Mouse (Mus musculus): Measurements from ENCODE around the gene Podn. TPM values are rescaled to one million over a fixed set of nuclear protein-coding genes. Genes with fewer than 3 reads are reported as not detected.
A peak's percentile ranks its signal among the peaks of the same experiment; 100 is the strongest.

The Podn gene
- polyA plus RNA-seq, 1 experiment: 150 TPM

DNA sequence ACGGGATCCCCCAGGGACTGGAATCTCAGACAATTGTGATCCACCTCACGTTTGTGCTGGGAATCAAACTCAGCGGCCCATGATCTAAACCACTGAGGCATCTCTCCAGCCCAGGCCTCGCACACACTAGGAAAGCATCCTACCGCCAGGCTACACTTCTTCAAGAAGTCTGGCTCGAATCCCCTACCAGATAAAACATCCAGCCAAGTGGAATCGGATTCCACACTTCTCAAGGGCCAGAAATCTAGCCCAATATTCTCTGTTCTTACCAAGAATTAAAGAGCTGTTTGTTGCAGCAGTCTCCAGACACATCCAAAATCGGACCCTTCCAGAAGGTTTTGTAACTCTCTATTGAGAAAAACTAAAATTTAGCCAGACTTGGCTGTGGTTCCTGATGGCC lies 59.2 kb downstream of the Podn start:
- TF ChIP-seq POLR2A (IDR thresholded peaks at IDR 0.05; ENCODE audit: low read depth, low read length) (no peak), CTCF (IDR thresholded peaks at IDR 0.05; ENCODE audit: extremely low read depth, insufficient read length, insufficient replicate concordance, low read depth, low read length) (no peak)
- 88% methylated on average over 8 of the region's 8 CpGs for WGBS
- Histone ChIP-seq H3K4me1 (ENCODE audit: control insufficient read depth, insufficient read depth, insufficient read length, low read length) (no peaks in the 10 kb centered on the region), H3K27me3 (ENCODE audit: control insufficient read depth, insufficient read depth, low read length) (no peaks in the 10 kb centered on the region), H3K27ac (ENCODE audit: insufficient read depth, low read depth, low read length) (no peak overlapping the region), H3K36me3 (ENCODE audit: control insufficient read depth, insufficient read depth, low read length) (peaks cover 11% of the 10 kb centered on the region), H3K4me3 (ENCODE audit: low read depth, low read length) (no peak overlapping the region)

DNA sequence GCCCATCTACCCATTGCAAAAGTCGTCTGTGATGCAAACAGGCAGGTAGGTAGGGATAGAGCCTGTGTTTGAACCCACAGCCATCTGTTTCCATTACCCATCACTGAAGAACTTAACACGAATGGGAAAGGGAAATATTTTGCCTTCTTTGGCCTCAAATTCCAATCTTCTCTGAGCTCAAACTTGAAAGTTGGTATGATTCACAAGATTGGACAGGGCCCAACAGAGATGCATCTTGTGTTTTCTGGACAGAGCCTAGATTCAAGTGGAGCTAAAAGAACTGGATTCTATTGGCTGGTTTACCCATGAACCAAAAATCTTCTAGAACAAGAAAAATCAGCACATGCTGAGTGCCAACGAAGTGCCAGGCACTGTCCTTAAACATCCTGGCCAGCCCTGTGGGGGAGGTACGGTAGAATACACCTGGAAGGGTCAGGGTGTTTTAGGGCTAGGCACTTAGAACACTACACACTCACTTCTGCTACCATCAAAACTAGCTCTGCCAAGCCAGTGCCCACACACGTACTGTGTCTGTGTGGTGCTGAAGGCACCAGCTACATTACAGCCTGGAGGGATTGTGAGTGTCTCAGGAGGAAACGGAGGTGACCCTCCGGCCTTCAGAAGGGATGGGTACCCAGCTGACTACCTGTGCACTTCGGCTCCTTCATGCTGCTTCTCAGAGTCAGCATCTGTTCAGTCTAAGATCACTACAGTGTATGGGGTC lies 63.0 kb downstream of the Podn start:
- TF ChIP-seq CTCF (IDR thresholded peaks at IDR 0.05; ENCODE audit: extremely low read depth, insufficient read length, insufficient replicate concordance, low read depth, low read length) (no peak), POLR2A (IDR thresholded peaks at IDR 0.05; ENCODE audit: low read depth, low read length) (no peak)
- Histone ChIP-seq H3K4me1 (ENCODE audit: control insufficient read depth, insufficient read depth, insufficient read length, low read length) (peaks cover 8% of the 10 kb centered on the region), H3K36me3 (ENCODE audit: control insufficient read depth, insufficient read depth, low read length) (no peaks in the 10 kb centered on the region; the same call in 1 of the 2 replicates), H3K27me3 (ENCODE audit: control insufficient read depth, insufficient read depth, low read length) (no peaks in the 10 kb centered on the region; the same call in 1 of the 2 replicates), H3K27ac (ENCODE audit: insufficient read depth, low read depth, low read length) (0 out of 2 replicates have a peak overlapping the region, but pooled peaks have one; percentile 15), H3K4me3 (ENCODE audit: low read depth, low read length) (no peak overlapping the region)
- WGBS: 86% methylated on average over 8 of the region's 8 CpGs

DNA sequence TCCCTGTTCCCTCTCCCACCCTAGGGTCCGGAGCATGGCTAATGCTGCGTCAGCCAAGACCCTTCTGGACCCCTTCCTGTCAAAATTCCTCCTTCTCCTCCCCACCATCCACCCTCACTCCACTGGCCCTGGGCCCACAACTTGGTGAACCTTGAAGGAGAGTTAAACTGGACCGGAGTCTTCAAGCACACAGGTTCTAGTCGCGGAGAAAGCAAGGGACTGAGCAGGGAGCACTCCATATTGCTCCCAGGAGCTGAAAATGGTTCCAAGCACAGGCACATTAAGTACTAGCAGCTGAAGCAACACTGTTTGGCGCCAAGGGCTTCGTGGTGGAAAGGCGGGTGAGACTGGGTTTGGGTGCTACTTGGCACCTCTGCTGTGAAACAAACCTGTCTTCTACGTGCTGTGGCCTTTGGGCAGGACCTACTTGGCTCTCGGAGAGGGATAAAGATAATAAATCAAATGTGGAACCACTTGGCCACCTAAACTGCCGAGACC lies 63.8 kb downstream of the Podn start:
- Histone ChIP-seq H3K36me3 (ENCODE audit: control insufficient read depth, insufficient read depth, low read length) (no peaks in the 10 kb centered on the region; the same call in 1 of the 2 replicates), H3K27me3 (ENCODE audit: control insufficient read depth, insufficient read depth, low read length) (no peaks in the 10 kb centered on the region; the same call in 1 of the 2 replicates), H3K4me1 (ENCODE audit: control insufficient read depth, insufficient read depth, insufficient read length, low read length) (peaks cover 16% of the 10 kb centered on the region), H3K27ac (ENCODE audit: insufficient read depth, low read depth, low read length) (peak overlapping the region; percentile 15), H3K4me3 (ENCODE audit: low read depth, low read length) (peak overlapping the region; percentile 75)
- TF ChIP-seq POLR2A (IDR thresholded peaks at IDR 0.05; ENCODE audit: low read depth, low read length) (no peak), CTCF (IDR thresholded peaks at IDR 0.05; ENCODE audit: extremely low read depth, insufficient read length, insufficient replicate concordance, low read depth, low read length) (no peak)
- WGBS: 64% methylated on average over 11 of the region's 11 CpGs

DNA sequence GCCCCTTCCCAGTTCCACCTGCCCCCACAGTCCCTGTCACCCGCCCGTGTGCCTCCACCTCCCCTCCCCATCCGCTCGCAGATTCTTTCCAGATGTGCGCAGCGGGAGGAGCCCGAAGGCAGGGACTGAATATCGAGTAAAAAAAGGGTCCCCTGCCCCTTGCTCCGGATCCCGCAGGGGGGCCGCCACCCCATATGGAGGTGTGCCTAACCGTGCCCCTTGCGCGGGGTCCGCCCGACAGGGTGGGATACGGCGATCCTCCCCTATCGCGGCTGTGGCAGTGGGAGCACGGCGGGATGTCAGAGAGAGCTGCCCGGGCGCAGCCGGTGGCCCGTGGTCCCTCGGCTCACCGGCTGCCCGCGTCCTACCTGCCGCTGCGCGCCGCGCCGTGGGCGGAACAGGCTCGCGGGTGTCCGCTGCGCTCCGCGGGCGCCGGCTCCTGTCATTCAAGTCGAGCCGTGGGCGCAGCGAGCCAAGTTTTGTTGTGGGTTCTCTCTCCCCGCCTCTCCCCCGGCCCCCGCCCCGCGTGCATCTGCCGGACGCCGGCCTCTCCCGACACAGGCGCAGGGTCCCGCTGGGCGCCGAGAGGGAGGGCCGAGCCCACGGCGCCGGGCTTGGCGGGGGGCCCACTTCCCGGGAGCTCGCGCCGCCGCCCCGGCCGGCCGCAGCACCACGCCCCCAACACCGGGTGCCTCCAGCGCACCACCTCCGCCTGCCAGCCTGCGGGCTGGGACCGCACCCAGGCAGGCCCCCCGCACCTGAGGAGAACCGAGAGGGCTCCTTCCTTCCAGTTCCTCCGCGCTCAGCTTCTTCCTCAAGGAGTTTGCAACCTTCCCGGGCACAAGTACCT lies 64.5 kb downstream of the Podn start:
- no peaks in the 10 kb centered on the region; the same call in 1 of the 2 replicates for H3K27me3 ChIP-seq (ENCODE audit: control insufficient read depth, insufficient read depth, low read length)
- peaks cover 23% of the 10 kb centered on the region for H3K4me1 ChIP-seq (ENCODE audit: control insufficient read depth, insufficient read depth, insufficient read length, low read length)
- peak overlapping the region; percentile 75 for H3K4me3 ChIP-seq (ENCODE audit: low read depth, low read length)
- H3K27ac ChIP-seq (ENCODE audit: insufficient read depth, low read depth, low read length): peak overlapping the region; percentile 25
- TF ChIP-seq POLR2A (IDR thresholded peaks at IDR 0.05; ENCODE audit: low read depth, low read length) (peak; percentile 9; the same call in 1 of the 2 replicates), CTCF (IDR thresholded peaks at IDR 0.05; ENCODE audit: extremely low read depth, insufficient read length, insufficient replicate concordance, low read depth, low read length) (no peak)
- H3K36me3 ChIP-seq (ENCODE audit: control insufficient read depth, insufficient read depth, low read length): no peaks in the 10 kb centered on the region
- under 1% methylated on average over 75 of the region's 86 CpGs for WGBS

DNA sequence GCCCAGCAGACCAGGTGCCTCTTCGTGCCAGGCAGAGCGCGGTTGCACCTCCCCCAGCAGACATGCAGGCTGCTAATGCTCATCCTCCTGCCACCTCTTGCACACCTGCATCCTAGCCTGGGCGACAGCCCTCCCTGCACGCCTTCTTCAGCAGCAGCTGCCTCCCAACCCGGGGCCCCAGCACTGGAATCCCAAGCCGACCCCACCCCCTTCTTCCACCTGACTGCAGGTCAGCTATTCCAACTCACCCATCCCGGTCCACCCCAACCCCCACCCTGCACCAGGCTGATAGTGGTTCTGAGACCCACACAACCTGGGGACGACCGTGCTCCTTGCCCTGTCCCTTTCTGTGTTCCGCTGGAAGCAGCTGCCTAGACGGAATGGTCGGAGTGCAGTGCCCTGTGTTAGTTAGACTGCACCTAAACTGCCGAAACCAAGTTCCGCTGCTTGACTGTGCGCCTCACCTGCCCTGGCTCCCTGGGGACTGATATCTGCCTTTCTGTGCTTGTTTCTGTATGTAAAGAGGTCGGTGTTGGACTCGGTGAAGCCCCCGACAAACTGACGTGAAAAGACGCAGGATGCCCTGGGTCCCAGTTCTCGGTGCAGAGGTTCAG lies 65.2 kb downstream of the Podn start:
- Histone ChIP-seq H3K27me3 (ENCODE audit: control insufficient read depth, insufficient read depth, low read length) (no peaks in the 10 kb centered on the region; the same call in 1 of the 2 replicates), H3K4me1 (ENCODE audit: control insufficient read depth, insufficient read depth, insufficient read length, low read length) (peaks cover 27% of the 10 kb centered on the region), H3K36me3 (ENCODE audit: control insufficient read depth, insufficient read depth, low read length) (no peaks in the 10 kb centered on the region), H3K27ac (ENCODE audit: insufficient read depth, low read depth, low read length) (peak overlapping the region; percentile 25; the same call in 1 of the 2 replicates), H3K4me3 (ENCODE audit: low read depth, low read length) (peak overlapping the region; percentile 75)
- WGBS: 13% methylated on average over 22 of the region's 22 CpGs
- TF ChIP-seq CTCF (IDR thresholded peaks at IDR 0.05; ENCODE audit: extremely low read depth, insufficient read length, insufficient replicate concordance, low read depth, low read length) (no peak), POLR2A (IDR thresholded peaks at IDR 0.05; ENCODE audit: low read depth, low read length) (no peak)

DNA sequence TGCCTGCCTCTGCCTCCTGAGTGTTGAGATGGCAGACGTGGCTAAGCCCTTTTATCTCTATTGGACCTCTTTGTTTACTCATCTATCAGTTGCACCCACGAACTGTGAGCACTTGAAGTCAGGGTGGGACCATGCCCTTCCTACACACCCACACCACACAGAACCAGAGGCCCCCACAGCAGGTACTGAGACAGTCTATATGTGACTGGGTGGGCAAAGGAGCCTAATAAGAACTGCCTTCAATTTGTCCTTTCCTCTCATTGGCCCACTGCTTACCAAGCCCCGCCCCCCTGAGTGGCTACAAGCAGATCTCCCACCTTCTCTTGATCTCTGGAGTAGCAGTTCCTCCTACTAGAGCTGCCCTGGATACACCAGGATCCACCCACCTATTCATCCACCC lies 70.1 kb downstream of the Podn start:
- Histone ChIP-seq H3K4me3 (ENCODE audit: low read depth, low read length) (no peak overlapping the region), H3K27me3 (ENCODE audit: control insufficient read depth, insufficient read depth, low read length) (no peaks in the 10 kb centered on the region; the same call in 1 of the 2 replicates), H3K27ac (ENCODE audit: insufficient read depth, low read depth, low read length) (peak overlapping the region; percentile 78), H3K4me1 (ENCODE audit: control insufficient read depth, insufficient read depth, insufficient read length, low read length) (peaks cover 53% of the 10 kb centered on the region), H3K36me3 (ENCODE audit: control insufficient read depth, insufficient read depth, low read length) (peaks cover 10% of the 10 kb centered on the region; the same call in 1 of the 2 replicates)
- no peak for TF ChIP-seq POLR2A (IDR thresholded peaks at IDR 0.05; ENCODE audit: low read depth, low read length)
- 39% methylated on average over 3 of the region's 3 CpGs for WGBS
